Mouse (Mus musculus) liver, postnatal 0 days (tissue): Measurements from ENCODE around the gene Epas1. TPM values are rescaled to one million over a fixed set of nuclear protein-coding genes. Genes with fewer than 3 reads are reported as not detected.

Source experiments
- ATAC-seq: fragments of 200-750 bp; cut with Nextera tagmentation; 2 replicates; pipeline ENCODE4 v1.8.0; 2017; ENCODE audit warnings: mild to moderate bottlenecking, moderate library complexity
- DNase-seq: peaks from one replicate; pipeline ENCODE4 v3.0.0-alpha.2; 2016
- H3K27ac ChIP-seq: fragments of 300-500 bp; sonication (generic); 2 replicates; pipeline ENCODE4 v1.5.1; 2014; ENCODE audit warnings: antibody characterized with exemption, moderate library complexity, mild to moderate bottlenecking, low read depth
- H3K27me3 ChIP-seq: fragments of 300-500 bp; sonication (generic); 2 replicates; pipeline ENCODE4 v1.6.1; 2014; ENCODE audit warnings: low read length, control low read depth, mixed read lengths; ENCODE audit not compliant: insufficient read depth
- H3K36me3 ChIP-seq: fragments of 300-500 bp; sonication (generic); replicated peaks from 2 replicates; pipeline ENCODE4 v1.6.1; 2014; ENCODE audit warnings: mild to moderate bottlenecking, control low read depth, low read length, moderate library complexity, mixed read lengths; ENCODE audit not compliant: insufficient read depth
- H3K4me1 ChIP-seq: fragments of 300-500 bp; sonication (generic); 2 replicates; pipeline ENCODE4 v1.6.1; 2014; ENCODE audit warnings: antibody characterized with exemption, mild to moderate bottlenecking, control low read depth; ENCODE audit not compliant: insufficient read depth
- H3K4me2 ChIP-seq: fragments of 300-500 bp; sonication (generic); 2 replicates; pipeline ENCODE4 v1.6.1; 2014; ENCODE audit warnings: low read depth, mild to moderate bottlenecking, low read length, moderate library complexity, mixed read lengths
- H3K4me3 ChIP-seq: fragments of 300-500 bp; sonication (generic); 2 replicates; pipeline ENCODE4 v1.5.1; 2014; ENCODE audit warnings: low read depth, low read length
- H3K9ac ChIP-seq: fragments of 300-500 bp; sonication (generic); replicated peaks from 2 replicates; pipeline ENCODE4 v1.6.1; 2014; ENCODE audit warnings: mild to moderate bottlenecking, moderate library complexity
- H3K9me3 ChIP-seq: fragments of 300-500 bp; sonication (generic); 2 replicates; pipeline ENCODE4 v1.6.1; 2016; ENCODE audit warnings: mild to moderate bottlenecking, control low read depth, low read length, mixed read lengths
- CTCF ChIP-seq: sonication (generic); IDR thresholded peaks from 2 replicates; pipeline ENCODE4 v1.5.1; 2016; ENCODE audit warnings: antibody characterized with exemption, low read depth
- EP300 ChIP-seq: IDR thresholded peaks from 2 replicates; pipeline ENCODE4 v1.6.1; 2016; ENCODE audit warnings: antibody characterized with exemption, low read depth, mild to moderate bottlenecking
- WGBS: fragments of 180-500 bp; shearing (Covaris S2); extraction: QIAGEN DNeasy Blood & Tissue Kit; methylation state at CpG from one replicate; pipeline ENCODE4 v1.1.7; 2014; ENCODE audit not compliant: insufficient replicate concordance; 5-methylcytosine and 5-hydroxymethylcytosine counted together
- polyA plus RNA-seq: library from polyadenylated mRNA; unstranded; fragments of >200 nt; fragmentation: Nextera tagmentation; extraction: Ambion mirVana; gene quantifications from 2 replicates; pipeline ENCODE4 v1.2.1, GENCODE M21; 2015

Epas1 gene
- polyA plus RNA-seq, 1 experiment from 2014 or later, result 8.2 TPM

DNA sequence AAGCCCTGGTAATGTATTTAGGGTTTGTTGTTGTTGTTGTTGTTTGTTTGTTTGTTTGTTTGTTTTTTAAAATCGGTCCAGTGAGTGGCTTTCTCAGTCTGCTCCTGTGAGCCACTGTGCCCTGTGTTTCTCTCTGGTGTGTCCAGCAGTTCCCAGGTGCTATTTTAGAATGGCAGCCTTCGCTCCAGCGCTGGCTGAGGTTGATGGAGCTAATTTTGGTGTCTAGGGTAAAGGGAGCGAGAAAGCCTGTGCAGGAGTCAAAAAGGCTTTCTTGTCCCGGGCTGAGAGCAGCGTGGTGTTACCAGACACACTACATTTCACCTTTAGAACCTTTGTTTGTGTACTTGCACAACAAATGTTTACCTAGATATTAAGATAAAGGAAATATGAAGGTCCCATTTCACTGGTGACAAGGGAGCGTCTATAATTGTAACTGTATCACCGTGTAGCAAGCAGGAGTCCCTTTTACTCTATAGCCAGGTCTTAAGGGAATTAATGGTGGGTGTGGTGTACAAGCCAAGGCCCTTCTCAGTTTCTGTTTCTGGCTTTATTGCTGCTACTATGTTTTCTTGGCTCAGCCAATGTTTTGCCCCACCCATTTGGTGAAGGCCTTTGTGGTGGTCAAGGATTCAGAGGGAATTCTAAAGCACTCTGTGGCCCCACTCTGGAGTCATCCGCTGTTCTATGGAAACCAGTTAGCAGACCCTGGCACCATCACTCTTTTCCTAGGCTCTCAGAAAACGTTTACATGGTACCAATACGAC, 9.2 kb downstream of the Epas1 start:
- Histone ChIP-seq H3K27ac (peak overlapping the region; percentile 78), H3K9me3 (no peaks in the 10 kb centered on the region), H3K9ac (no peak overlapping the region), H3K4me2 (no peak overlapping the region), H3K4me1 (peaks cover 27% of the 10 kb centered on the region), H3K36me3 (no peaks in the 10 kb centered on the region), H3K4me3 (no peak overlapping the region), H3K27me3 (no peaks in the 10 kb centered on the region)
- 70% methylated on average over 11 of the region's 11 CpGs for WGBS
- DNase-seq (no peak), ATAC-seq (no peak)
- no peak for TF ChIP-seq EP300
- no peak for TF ChIP-seq CTCF

DNA sequence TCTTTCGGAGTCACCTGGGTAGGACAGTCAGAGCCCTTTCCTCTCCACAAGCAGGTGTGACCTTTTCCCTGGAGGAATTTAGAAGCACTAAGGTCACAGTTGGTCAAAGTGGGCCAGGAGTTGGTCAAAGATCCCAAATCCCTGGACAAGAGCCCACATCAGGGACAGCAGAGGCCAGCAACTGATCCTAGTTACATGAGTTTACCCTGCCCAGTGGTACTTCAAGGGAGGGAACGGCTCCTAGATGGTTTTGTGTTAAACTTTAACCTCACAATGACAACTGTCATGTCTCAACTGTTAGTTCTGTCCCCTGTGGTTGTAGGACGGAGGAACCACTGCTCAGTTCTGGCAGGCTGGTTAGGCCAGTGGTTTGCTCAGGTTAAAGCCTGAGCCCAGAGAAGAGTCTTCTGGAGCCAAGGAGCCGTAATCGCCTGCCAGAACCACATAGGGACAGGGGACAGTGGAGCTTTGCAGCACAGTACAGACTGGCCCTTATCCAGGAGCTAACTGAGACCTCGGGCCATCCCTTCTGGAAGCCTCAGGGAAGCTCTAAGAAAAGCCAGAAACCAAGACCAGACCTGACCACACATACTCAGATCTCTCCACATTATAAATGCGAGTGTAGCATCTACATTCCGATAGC, 12.4 kb downstream of the Epas1 start:
- Histone ChIP-seq H3K27me3 (no peaks in the 10 kb centered on the region), H3K36me3 (no peaks in the 10 kb centered on the region), H3K27ac (peak overlapping the region; percentile 75), H3K4me2 (peak overlapping the region; percentile 9; the same call in 1 of the 2 replicates), H3K4me3 (no peak overlapping the region), H3K9ac (no peak overlapping the region), H3K9me3 (no peaks in the 10 kb centered on the region), H3K4me1 (peaks cover 46% of the 10 kb centered on the region)
- WGBS, result 70% methylated on average over 8 of the region's 8 CpGs
- TF ChIP-seq CTCF (no peak), EP300 (peak; percentile 60; the same call in 1 of the 2 replicates)
- DNase-seq (peak; percentile 38), ATAC-seq (peak; percentile 47)

DNA sequence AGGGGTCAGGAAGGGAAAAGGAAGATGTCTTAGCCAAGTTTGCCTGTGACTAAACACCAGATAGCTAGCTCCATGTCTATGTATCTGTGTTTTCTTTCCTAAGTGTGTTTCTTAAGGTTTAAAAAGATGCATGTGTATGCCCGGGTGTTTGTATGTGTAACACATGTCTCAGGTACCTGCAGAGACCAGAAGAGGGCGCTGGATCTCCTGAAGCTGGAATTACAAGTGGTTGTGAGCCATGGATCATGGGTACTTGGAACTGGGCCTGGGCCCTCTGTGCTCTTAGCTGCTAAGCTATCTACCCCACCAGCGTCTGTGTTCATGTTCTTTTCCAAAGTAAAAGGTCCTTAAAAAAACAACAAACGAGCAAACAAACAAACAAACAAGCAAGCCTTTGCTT, 12.9 kb downstream of the Epas1 start:
- ATAC-seq (no peak), DNase-seq (no peak)
- H3K27me3 ChIP-seq, result no peaks in the 10 kb centered on the region
- no peak overlapping the region for H3K4me3 ChIP-seq
- TF ChIP-seq EP300, result no peak
- peak; percentile 27 for TF ChIP-seq CTCF
- H3K27ac ChIP-seq, result peak overlapping the region; percentile 55; the same call in 1 of the 2 replicates
- peaks cover 47% of the 10 kb centered on the region for H3K4me1 ChIP-seq
- H3K4me2 ChIP-seq, result no peak overlapping the region
- WGBS, result 78% methylated on average over 4 of the region's 4 CpGs
- no peaks in the 10 kb centered on the region for H3K36me3 ChIP-seq
- no peak overlapping the region for H3K9ac ChIP-seq
- H3K9me3 ChIP-seq, result no peaks in the 10 kb centered on the region

DNA sequence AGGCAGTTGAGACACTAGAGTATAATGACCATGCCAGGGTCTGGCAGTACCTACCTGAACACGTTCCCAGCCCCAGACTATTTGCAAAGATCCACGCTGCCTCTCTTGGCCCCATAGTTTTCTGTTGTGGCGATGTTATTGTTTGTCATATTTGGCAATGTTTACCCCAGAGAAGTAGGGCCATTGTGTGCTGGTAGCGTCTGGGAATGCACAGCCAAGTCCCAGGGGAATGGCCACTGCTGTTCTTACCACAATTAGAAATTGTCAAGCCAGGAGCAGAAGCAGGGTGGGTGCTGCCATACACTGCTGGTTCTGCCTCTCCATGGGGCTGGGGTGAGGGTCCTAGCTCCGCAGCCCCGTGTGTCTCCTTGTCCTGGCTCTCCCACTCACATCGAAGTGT, 15.1 kb downstream of the Epas1 start:
- Histone ChIP-seq H3K4me2 (no peak overlapping the region), H3K27ac (peak overlapping the region; percentile 72), H3K27me3 (no peaks in the 10 kb centered on the region), H3K4me3 (no peak overlapping the region), H3K4me1 (peaks cover 37% of the 10 kb centered on the region), H3K9me3 (no peaks in the 10 kb centered on the region), H3K9ac (no peak overlapping the region), H3K36me3 (no peaks in the 10 kb centered on the region)
- DNase-seq (no peak), ATAC-seq (no peak)
- 61% methylated on average over 7 of the region's 7 CpGs for WGBS
- TF ChIP-seq EP300, result no peak
- TF ChIP-seq CTCF, result no peak

DNA sequence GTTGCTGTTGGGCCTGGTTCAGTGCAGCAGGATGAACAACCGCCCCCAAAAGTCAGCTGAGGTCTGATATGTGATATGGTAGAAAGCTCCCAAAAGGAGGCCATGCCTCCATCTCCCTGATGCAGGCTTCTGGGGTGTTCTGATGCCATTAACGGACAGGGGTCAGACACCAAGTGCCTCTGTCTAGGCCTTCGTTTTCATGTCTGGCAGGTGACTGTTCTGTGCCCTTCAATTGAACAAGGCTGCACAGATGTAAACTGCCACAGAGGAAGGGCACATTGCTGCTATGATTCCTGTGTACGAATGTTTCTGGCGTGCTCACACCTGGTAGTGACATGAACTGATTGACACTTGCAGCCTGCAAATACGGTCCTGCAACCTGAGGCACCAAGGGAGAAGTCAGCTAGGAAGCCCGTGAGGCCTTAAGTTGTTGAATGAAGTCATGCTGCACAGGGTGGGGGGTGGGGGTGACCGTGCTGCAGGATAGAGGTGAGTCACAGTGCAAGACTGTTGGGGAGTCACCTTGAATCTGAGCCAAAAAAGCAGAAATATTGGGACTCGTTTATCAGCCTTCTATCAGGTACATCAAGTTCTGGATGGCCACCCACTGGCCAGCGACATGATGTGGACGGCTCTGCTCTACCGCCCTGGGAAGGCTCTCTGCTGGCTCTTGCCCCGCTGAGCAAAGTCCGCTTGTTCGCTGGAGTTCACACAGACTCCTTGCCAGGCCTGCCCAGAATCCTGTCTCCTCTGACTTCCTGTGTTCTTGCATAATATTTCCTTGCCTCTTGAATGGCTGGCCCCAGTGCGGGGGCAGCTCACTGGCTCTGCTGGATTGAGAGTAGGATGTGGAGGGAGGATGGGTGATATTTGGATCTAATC, 16.1 kb downstream of the Epas1 start:
- Histone ChIP-seq H3K27ac (peak overlapping the region; percentile 72), H3K9ac (0 out of 2 replicates have a peak overlapping the region, but pooled peaks have one; percentile 9), H3K4me2 (no peak overlapping the region), H3K36me3 (no peaks in the 10 kb centered on the region), H3K27me3 (no peaks in the 10 kb centered on the region), H3K4me3 (no peak overlapping the region), H3K9me3 (no peaks in the 10 kb centered on the region), H3K4me1 (peaks cover 37% of the 10 kb centered on the region)
- 0 out of 2 replicates have a peak, but pooled peaks have one; percentile 1 for TF ChIP-seq CTCF
- peak; percentile 89 for TF ChIP-seq EP300
- DNase-seq, result peak; percentile 79
- WGBS, result 29% methylated on average over 16 of the region's 16 CpGs
- peak; percentile 91 for ATAC-seq

DNA sequence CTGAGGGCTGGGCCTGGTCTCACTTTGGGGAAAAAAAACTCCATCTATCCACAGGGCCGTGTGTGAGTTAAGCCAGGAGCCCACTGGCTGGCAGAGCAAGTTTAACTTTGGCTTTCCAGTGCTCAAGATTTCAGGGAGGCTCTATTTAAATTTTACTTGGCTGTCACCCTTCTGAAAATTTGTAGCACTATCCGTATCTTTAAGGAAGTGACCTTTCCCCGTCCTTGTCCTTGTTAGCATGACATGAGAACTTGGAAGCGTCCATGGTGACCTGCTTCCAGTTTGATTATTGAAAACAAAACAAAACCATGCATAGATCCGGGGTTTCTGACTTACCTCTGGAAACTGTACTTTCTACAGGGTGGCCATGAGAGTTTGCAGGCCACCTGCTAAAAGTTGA, 17.3 kb downstream of the Epas1 start:
- H3K27me3 ChIP-seq, result no peaks in the 10 kb centered on the region
- 54% methylated on average over 5 of the region's 5 CpGs for WGBS
- no peak for DNase-seq
- H3K9me3 ChIP-seq, result no peaks in the 10 kb centered on the region
- no peak overlapping the region for H3K4me3 ChIP-seq
- no peak for ATAC-seq
- H3K27ac ChIP-seq, result peak overlapping the region; percentile 72; the same call in 1 of the 2 replicates
- TF ChIP-seq EP300, result no peak
- no peak for TF ChIP-seq CTCF
- no peak overlapping the region for H3K9ac ChIP-seq
- H3K36me3 ChIP-seq, result 0 out of 2 replicates have a peak, but pooled peaks cover 2% of the 10 kb centered on the region
- H3K4me1 ChIP-seq, result peaks cover 37% of the 10 kb centered on the region
- no peak overlapping the region for H3K4me2 ChIP-seq
